Mouse (Mus musculus) heart, postnatal 10 days (tissue): Measurements from ENCODE around the gene Slc30a9. TPM values are rescaled to one million over a fixed set of nuclear protein-coding genes. Genes with fewer than 3 reads are reported as not detected.

ENCODE experiments used
- DNase-seq, 2 experiments: peaks; one replicate each; pipeline ENCODE4 v3.0.0; 2021
- intact Hi-C: fragments of 180-260 bp; cut with DNase I; formaldehyde crosslinking; loops from one replicate; pipeline ENCODE4 v1.15.1; 2025
- total RNA-seq, 2 experiments: library from RNA; stranded (reverse); gene quantifications; 2 replicates each; pipeline ENCODE4 v1.2.3; 2021

Gene Slc30a9
- total RNA-seq, 2 experiments from 2014 or later = 148 to 154 TPM

DNA sequence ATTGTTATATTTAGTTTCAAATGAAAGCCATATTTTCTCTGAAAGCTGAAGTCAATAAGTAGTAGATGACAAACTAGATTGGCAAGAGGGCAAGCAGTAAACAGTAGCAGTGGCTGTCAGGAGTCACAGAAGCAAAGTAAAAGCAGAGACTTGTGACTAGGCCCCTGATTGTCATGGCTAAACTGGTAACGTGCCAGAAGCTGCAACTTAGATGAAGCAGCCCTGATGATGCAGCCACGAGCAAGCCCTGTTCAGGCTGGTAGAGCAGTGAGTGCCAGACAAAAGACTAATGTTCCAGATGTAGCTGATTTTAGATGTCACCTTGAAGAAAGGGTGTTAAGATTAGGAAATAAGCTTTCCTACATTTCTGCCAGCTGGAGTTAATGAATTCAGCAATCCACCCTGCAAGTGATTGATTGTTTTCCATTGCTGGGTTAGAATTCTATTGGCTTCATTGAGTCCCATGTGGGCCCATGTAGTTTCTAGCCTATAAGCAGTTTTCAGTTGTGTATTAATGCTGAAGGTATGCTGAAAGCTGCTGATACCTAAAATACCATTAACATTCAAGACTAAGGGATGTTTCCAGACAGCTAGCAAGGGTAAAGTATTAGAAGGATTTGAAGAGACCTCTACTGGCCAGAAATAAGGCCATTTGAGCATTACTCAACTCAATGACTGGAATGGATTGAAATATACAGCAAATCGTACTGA, 5.2 kb downstream of the Slc30a9 start:
- intact Hi-C loops = no loop called here
- no peak for DNase-seq

DNA sequence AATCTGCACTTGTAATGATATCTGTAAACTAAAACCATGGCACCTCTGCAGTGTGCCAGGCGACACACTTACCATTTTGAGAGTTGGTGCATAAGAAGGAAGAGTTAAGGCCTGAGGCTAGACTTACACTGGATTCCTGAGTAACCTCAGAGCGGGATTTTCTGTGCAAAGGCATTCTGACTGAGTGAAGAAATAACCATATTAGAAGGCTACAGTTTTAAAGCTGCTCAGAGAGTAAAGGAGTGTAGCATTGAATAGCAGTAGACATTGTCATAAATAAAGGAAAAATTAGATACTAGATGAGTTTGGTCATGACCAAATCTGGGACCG, 5.7 kb downstream of the Slc30a9 start:
- no peak for DNase-seq
- intact Hi-C loops = no loop called here

DNA sequence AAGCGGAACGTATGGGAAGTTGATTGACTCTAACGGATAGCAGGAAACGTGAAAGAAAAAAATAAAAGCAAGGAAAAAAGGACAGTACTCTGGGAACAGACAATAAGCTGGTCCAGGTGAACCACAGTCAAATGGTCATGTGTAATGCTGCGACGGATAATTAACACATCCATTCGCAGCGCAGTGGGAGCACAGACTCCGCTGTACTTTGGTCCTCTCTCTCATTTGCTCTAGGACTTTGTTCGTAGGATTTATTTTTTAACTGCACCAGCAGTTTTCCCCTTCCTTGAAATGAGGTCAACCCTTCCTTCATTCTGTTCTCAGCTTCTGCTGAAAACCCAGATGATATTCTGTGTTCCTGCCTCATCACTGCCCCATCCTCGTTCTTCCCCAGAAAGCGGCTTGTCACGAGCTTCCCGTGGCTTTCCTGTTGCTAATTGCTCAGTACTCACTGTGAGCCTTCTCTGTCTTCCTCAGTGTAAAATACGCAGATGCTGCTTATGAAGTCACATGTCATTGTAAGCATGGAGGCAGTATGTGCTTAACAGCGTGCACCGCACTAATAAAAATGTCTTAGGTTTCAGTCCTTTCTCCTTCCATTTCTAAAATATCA, 15.0 kb downstream of the Slc30a9 start:
- no peak for DNase-seq
- intact Hi-C loops = no loop called here

DNA sequence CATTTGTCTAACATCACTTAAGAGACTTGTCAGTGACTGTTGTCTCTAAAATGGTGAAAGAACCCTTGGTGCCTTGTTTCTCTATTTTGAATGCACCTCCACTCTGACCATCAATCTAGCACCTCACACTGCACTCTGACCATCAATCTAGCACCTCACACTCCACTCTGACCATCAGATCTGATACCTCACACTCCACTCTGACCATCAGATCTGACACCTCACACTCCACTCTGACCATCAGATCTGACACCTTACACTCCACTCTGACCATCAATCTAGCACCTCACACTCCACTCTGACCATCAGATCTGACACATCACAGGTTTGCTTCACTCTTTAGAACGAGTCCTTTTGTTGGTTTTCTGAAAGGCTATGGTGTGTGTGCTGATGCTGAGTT, 17.3 kb downstream of the Slc30a9 start:
- intact Hi-C loops = no loop called here
- DNase-seq = no peak

DNA sequence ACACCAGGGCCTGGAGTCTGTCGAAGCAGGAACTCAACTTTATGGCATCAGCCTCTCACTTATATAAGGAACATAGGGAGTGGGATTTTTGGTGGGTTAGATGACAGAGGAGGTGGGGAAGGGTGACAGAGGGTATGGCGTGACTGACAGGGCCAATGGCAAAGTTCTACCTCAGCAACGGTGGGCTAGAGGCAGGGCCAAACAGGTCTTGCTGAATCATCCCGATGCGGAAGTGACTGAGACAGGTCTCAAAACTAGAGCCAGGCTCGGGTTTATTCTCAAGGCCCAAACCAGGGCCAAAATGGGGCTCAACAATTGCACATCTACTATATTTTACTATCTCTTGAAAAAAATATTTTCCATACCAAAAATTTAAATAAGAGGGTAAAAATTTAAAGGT, 34.1 kb downstream of the Slc30a9 start:
- DNase-seq = no peak
- intact Hi-C loops = no loop called here

DNA sequence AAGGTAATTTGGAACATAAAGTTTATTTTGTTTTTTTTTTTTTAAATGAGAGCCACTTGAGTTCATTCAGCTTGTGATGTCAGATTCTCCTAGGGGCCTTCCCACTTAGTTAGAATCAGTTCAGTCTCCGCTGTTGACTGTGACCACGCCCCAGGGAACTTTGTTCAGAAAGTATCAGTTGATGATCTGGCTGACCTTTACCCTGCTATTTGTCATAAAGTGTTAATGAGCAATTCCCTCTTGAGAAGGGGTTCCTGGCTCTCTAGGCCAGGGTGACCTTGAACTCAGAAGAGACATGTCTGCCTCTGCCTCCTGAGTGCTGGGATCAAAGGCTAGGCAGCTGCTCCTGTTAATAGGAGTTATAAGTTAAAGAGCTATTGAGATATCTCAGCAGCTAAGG, 40.3 kb downstream of the Slc30a9 start:
- no peak for DNase-seq
- intact Hi-C loops = no loop called here

DNA sequence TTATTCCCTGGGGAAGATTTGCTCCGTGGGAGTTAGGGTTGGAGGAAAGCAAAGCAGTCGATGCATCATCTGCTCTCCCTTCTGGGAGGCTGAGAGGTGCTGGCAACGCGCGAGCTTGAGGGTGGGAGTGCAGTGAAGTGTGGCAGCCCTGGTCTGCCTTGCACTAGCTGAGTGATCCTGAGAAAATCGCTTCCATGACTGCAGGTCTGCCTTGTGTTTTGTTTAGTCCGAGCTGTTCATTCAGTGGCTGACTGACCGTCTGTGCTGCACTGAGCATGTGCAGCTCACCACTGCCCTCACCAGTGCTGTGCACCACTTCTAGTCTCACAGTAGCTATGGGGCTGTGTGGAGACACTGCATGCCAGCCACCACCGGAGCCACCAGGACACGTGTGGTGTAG, 42.2 kb downstream of the Slc30a9 start:
- intact Hi-C loops = no loop called here

DNA sequence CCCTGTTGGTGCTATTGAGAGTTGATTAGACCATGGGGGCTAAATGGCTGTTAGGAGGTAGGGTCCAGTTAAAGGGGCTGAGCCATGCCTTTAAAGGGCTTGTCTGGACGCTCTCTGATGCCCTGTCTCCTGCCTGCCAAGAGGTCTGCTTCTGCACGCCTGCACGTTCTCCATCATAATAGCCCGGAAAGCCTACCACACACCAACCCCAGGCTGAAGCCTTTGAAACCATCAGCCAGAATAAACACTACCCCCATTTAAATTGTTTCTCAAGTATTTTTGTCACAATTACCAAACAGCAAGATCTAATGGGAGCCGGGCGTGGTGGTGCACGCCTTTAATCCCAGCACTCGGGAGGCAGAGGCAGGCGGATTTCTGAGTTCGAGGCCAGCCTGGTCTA, 55.6 kb downstream of the Slc30a9 start:
- DNase-seq = no peak
- intact Hi-C loops = no loop called here

More for the DNA sequence above, 42.2 kb downstream of the Slc30a9 start:
- DNase-seq = no peak

DNA sequence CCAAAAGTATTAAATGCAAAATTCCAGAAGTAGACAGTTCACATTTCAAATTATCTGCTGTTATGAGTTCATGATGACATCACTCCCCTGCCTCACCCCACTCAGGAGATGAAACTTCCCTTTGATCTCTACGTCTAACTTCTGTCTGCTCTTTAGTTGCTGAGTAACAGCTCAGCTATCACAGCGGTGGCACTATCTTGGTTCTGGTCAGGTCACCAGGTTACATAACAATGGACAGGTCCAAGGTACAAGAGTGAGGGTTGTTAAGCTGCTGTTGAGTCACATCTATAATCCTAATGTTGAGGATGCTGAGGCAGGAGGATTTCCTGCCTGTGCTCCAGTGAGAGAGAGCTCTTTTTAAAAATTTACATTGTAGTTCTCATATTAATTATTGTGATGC, 56.2 kb downstream of the Slc30a9 start:
- intact Hi-C loops = no loop called here
- no peak for DNase-seq

DNA sequence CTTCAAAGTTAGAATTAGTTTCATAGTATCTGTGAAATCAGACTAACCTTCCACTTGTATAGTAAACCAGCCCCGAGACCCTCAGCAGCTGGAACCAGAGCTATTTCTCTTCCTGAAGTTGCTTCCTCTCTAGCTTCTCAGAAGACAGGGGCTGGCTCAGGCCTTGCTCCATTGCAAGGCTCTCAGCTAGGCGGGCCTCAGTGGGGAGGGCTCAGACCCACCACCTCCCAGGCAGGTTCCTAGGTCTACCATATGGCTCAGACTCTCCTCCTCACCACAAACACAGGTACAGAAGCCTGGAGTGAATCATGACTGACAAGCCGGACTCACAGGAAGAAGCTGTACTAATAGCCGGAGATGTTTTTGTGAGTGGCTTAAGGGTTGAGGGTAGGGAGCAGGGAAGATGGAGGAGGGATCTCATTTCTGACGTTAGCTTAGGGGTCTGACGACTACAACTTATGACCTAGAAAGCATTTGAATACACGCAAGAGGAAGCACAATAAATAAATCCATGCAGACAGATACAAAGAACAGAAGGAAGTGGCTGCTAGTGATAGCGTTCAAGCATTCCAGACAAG, 70.4 kb downstream of the Slc30a9 start:
- intact Hi-C loops = no loop called here
- DNase-seq = no peak

DNA sequence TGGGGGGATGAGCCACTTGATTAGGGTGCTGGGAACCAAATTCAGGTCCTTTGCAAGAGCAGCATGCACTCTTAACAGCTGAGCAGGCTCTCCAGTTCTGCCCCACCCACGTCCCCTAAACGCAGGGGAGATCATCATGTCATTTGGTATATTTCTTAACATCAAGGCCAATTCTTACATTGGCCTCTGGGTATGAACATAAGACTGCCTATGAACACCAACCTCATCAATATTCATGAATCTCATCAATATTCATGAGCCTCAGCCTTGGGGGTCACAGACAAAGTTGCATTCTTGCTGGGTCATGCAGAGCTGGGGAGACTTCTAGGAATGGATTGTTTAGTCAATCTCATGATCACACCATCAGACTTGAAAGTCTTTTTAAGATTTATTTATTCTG, 74.9 kb downstream of the Slc30a9 start:
- DNase-seq = no peak
- intact Hi-C loops = no loop called here

DNA sequence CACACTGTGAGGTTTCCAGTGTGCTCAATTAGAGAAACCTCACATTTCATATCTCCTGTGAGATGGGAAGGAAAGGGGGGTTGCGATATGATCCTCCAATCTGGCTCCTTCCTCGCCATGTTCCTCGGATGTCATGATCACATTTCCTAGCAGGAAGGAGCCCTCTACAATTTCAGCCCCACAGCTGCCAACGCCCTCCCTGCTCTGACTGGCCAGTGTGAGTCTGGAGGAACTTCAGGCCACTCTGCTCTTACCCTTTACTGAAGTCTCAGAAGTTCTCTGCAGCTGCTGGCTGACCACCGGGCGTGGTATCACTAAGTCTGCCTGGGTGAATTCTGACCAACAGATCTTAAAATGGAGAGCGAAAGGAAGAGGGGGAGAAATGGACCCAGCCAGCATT, 75.8 kb downstream of the Slc30a9 start:
- intact Hi-C loops = no loop called here

DNA sequence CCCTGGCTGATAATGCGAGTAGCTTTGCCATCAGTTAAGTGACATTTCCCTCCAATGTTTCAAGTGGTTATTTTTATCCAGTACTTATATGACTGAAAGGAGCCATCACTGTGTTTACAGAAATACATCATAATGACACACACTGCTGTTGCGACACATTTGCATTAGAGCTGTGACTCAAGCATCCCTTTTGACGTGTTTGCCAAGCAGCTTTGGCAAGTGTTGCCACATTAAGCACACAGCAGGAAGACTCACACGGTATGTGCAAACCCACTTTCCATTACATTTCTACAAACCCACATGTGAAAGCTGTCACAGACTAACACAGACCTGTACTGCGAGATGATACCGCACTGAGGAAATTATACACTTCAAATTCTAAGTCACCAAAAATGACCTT, 87.2 kb downstream of the Slc30a9 start:
- no peak for DNase-seq
- intact Hi-C loops = no loop called here

More for the DNA sequence above, 75.8 kb downstream of the Slc30a9 start:
- DNase-seq = no peak

DNA sequence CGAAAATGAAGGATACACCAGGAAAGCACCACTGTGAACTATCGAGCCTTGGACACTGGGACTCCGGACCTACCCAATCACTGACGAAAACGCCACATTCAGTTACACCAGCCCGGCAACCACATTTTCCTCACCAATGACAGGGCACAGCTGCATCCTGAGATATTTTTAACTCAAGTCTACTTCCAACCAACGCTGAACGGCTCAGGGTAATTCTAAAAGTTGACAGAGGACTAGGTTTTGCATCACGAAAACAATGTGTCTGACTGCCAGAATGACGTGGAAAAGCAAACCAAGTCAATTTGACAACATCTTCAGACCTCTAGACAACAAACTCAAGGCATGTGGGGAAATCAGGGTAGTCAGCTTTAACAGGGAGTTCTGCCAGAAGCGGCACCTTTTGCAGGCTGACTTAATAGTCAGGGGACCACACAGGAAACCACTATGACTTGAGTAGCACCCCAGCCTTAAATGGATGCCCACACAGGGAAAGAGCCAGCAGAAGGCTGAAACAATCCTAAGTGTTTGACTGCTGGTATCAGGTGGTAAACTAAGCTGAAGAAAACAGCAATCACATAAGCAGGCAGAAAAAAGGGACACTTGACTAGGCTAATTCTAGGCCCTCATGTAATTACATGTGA, 88.6 kb downstream of the Slc30a9 start:
- intact Hi-C loops = no loop called here
- DNase-seq = peak in 1 of 2 experiments; percentile 42

DNA sequence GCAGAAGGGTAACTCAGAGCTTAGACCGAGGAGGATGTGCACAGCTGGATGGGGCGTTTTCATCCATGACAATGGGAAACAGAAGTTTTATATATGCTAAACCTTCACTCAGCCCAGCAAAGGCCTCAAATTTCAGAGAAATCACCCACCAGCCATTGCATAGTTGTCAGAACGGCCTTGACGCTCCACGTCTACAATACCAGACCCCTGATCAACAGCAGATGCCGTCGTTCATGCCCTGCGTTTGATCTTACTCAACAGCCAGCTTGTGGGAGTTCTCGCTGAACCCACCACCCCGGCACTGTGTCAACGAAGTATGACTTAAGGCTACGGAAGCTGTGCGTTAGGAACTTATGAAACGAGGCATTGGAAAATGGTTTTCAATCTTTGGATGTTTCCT, 90.4 kb downstream of the Slc30a9 start:
- no peak for DNase-seq

DNA sequence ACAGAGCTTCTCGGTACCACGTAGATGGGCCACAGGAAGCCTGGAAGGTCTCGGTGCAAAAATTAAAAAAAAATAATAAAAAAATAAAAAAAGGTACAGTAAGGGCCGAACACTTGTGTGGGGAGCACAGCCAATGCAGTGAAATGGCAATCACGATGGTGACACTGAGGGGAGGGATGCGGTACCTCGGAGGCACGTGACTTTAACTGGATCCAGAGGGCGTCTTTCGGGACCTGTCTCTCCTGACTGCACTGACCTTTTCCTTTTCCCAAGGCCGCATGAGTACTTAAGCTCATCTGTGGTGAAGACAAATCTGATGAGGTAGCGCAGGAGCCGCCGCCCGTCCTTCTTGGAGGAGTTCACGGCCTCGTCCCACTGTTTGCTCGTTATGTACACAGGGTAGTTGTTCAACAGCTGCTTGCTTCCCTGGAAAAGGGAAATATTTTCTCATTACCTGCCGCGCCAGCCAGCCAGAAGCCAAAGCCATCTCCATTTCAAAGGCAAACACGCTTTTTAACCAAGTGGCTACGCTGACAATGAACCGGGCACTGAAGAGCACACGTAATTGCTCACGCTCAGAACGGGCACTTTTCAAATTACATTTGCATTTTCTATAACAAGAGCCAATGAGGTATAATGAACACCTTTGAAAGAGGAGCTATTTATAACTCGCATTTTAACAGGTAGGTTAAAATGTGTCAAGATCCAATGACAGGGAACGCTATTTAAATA, 93.3 kb downstream of the Slc30a9 start:
- intact Hi-C loops = no loop called here
- DNase-seq = no peak

More for the DNA sequence above, 90.4 kb downstream of the Slc30a9 start:
- intact Hi-C loops = no loop called here

DNA sequence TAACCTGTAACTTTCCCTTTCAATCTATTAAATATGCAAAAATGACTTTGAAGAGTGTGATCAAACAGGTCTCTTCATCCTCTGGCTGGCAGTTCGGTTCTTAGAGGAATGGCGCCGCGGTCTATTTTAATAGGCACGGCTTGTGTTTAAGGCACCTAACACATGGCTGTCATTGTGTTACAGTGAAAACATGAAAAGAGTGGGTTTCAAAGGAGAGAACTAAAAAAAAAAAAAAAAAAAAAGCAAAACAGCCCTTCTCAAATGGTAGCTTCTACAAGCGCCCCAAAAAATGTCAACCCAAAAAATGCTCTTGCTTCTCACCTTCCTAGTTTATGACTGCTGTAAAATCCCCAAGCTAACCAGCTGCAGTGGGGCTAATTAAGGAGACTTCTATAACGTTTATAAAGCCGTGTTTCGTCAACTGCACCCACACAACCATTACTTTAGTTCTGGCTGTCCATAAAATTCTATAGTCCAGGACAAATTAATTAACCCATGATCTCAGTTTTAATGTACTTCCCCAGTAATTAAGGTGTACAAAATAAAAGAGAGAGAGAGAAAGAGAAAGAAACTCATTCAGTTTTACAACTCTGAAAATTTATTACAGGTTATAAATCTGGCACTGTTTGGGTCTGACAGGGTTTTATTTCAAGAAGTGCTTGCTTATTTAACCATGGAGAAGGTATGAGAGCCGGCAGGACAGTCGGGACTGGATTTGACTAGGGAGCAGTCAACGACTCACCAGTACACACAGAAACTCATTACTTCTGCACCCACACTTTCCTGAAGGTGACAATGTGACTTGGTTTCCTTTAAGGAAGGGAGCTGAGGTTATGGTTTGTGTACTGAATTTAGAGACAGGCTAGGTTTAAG, 94.1 kb downstream of the Slc30a9 start:
- intact Hi-C loops = no loop called here
- DNase-seq = no peak

DNA sequence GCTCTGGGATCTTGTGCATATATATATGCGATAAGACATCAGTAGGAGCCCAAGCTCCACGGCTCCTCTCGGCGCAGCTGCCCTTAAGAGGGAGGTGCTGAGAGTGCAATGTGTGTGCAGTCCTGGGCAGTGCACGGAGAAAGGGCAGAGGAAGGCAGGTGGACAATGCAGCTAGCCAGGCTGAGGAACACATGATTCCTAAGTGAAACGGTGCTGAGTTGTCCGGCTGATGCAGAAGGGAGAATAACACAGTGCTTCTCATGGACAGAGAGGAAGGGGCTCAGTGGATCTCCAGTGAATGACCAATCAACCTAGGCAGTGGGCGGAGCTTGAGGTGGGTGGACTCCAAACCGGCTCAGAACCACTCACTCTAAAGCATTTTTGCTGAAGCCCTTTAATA, 94.9 kb downstream of the Slc30a9 start:
- intact Hi-C loops = no loop called here

DNA sequence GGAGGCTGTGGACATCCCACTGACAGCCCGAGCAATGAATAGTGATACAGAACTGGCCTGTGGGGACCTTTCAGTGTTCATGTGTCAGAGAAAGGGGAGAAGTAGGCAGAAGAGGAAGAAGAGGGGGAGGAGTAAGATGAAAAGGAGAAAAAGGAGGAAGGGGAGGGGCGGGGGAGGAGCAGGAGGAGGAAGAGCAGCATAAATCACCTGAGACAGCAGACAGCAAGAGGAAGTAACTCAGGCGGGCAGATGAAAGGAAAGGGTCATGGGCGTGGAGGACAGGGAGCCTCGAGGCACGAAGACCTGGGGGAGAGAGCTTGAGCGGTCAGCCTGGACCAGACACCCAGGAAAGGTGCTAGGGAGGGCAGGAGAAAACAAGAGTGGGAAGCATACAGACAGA, 97.6 kb downstream of the Slc30a9 start:
- no peak for DNase-seq
- intact Hi-C loops = no loop called here

More for the DNA sequence above, 94.9 kb downstream of the Slc30a9 start:
- no peak for DNase-seq

DNA sequence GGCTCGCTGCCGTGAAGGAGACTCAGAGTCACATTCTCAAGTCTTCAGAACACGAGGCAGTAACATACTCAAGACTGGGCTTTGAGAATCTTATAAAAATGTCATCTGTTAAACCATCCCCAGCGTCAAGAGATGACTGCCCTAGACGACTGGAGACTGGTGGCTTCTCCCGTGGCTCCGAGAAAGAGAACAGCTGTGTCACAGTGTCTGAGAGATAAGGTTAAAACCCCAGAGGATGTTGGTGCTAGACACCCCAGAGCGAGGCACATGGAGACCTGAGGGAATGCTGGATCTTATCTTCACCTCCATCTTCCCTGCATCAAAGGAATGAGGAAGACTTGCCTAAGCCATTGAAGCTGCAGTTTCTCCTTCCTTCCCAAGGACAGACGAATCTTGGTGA, 98.2 kb downstream of the Slc30a9 start:
- DNase-seq = no peak
- intact Hi-C loops = no loop called here
